Mouse (Mus musculus): Measurements from ENCODE around the gene P2ry2. TPM values are rescaled to one million over a fixed set of nuclear protein-coding genes. Genes with fewer than 3 reads are reported as not detected.

P2ry2 gene
- total RNA-seq (2014; rRNA removed), result 0.38 and 0.67 TPM in 2 replicates
- polyA plus RNA-seq (2015; fragmentation: Nextera tagmentation; extraction: Ambion mirVana), result 0.24 and 0.40 TPM in 2 replicates

DNA sequence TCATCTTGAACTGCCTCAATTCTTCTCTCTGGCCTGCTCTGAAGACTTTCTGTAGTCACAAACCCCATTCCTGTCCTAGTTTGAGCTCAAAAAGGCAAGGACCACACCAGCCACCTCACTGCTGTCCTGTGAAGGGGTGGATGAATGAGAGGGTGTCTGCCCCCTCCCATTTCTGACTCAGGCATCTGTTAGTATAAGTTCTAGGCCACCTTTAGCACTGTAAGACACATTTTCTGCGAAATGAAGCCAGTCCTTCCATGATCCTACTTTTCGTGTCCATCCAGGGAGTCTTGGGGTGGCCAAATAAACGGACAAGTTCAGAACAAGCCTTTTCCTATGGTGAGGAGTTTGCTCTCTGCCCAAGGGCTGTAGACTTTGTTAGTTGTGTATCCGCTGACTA, at the start of gene P2ry2:
Gene P2ry2, minus strand, starts transcription at position 326 of the 400 bp plus-strand sequence.
- no peak for TF ChIP-seq CTCF (IDR thresholded peaks at IDR 0.05; ENCODE audit: low read depth)
- Histone ChIP-seq H3K4me3 (ENCODE audit: low read depth, low read length) (peak within 1 kb of the TSS; percentile 48), H3K9me3 (ENCODE audit: low read length) (no peaks in the 10 kb centered on the region), H3K4me2 (ENCODE audit: low read depth) (peak within 1 kb of the TSS; percentile 98), H3K36me3 (ENCODE audit: insufficient read depth) (no peaks in the 10 kb centered on the region), H3K9ac (peak within 1 kb of the TSS; percentile 43), H3K27me3 (ENCODE audit: insufficient read depth, low read length) (peaks cover 38% of the 10 kb centered on the region), H3K27ac (ENCODE audit: low read depth, low read length) (no peak within 1 kb of the TSS), H3K4me1 (ENCODE audit: insufficient read depth) (no peaks in the 10 kb centered on the region)
- ATAC-seq (no peak), DNase-seq (no peak)
- 71% methylated on average over 4 of the region's 4 CpGs for WGBS

DNA sequence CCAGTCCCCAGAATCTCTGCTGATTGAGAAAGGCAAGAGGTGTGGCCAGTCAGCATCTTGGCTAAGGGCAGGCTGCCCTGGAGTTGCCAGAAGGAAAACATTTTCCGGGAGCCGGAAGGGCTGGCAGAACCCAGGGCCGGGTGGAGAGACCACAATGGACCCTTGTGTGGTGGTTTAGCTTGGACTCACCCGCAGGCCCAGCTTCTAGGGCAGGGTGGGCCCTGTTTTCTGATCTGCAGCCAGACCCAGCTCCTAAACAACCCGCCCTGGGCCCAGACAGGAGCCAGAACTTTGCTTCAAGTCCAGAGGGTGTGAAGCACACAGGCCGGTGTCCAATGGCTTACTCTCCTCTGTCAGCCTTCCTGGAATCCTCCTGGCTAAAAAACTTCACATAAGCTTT, 49.6 kb upstream of the P2ry2 start:
- ATAC-seq (peak; percentile 77), DNase-seq (peak; percentile 49)
- Histone ChIP-seq H3K4me3 (ENCODE audit: low read depth, low read length) (no peak overlapping the region), H3K36me3 (ENCODE audit: insufficient read depth) (no peaks in the 10 kb centered on the region), H3K9ac (no peak overlapping the region), H3K4me2 (ENCODE audit: low read depth) (no peak overlapping the region), H3K4me1 (ENCODE audit: insufficient read depth) (no peaks in the 10 kb centered on the region), H3K27me3 (ENCODE audit: insufficient read depth, low read length) (no peaks in the 10 kb centered on the region), H3K9me3 (ENCODE audit: low read length) (no peaks in the 10 kb centered on the region), H3K27ac (ENCODE audit: low read depth, low read length) (no peak overlapping the region)
- WGBS, result 74% methylated on average over 6 of the region's 6 CpGs
- no peak for TF ChIP-seq CTCF (IDR thresholded peaks at IDR 0.05; ENCODE audit: low read depth)

DNA sequence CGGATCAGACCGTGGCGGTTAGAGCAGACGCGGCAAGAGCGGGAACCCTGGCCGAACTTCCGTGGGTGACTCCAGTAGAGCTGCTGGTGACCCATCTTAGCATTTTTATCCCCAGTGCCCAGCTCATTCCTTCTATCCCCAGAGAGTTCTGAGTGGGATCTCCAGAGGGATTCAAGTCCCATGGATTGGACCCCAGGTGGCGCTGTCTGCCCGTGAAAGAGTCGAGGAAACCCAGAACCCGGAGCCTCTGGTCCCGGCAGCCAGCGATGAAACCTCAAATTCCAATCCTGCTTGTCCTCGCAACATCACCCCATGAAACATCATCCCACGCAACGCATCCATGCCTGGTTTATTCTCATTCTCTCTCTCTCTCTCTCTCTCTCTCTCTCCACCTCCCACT, 48.7 kb upstream of the P2ry2 start:
- DNase-seq (peak; percentile 93), ATAC-seq (peak; percentile 88)
- no peak overlapping the region for H3K4me3 ChIP-seq (ENCODE audit: low read depth, low read length)
- no peak overlapping the region for H3K27ac ChIP-seq (ENCODE audit: low read depth, low read length)
- no peaks in the 10 kb centered on the region for H3K4me1 ChIP-seq (ENCODE audit: insufficient read depth)
- no peaks in the 10 kb centered on the region for H3K36me3 ChIP-seq (ENCODE audit: insufficient read depth)
- 7% methylated on average over 17 of the region's 17 CpGs for WGBS
- 0 out of 2 replicates have a peak overlapping the region, but pooled peaks have one; percentile 10 for H3K9ac ChIP-seq
- H3K27me3 ChIP-seq (ENCODE audit: insufficient read depth, low read length), result no peaks in the 10 kb centered on the region
- peak; percentile 89 for TF ChIP-seq CTCF (IDR thresholded peaks at IDR 0.05; ENCODE audit: low read depth)
- no peaks in the 10 kb centered on the region for H3K9me3 ChIP-seq (ENCODE audit: low read length)
- H3K4me2 ChIP-seq (ENCODE audit: low read depth), result peak overlapping the region; percentile 26

DNA sequence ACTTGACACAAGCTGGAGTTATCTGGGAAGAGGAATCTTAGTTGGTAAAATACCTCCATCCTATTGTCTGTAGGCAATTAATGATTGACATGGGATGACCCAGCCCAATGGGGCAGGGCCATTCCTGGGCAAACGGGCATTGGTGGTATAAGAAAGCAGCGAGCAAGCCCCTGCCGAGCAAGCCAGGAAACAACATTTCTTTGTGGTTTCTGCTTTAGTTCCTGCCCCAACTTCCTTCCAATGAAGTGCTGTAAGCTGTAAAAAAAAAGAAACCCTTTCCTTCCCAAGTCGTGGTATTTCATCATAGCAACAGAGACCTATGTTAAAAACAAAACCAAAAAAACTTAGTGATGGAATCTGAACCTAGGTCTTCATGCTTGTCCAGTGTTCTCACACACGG, 47.8 kb upstream of the P2ry2 start:
- no peaks in the 10 kb centered on the region for H3K9me3 ChIP-seq (ENCODE audit: low read length)
- ATAC-seq, result no peak
- no peak overlapping the region for H3K9ac ChIP-seq
- H3K4me2 ChIP-seq (ENCODE audit: low read depth), result no peak overlapping the region
- H3K36me3 ChIP-seq (ENCODE audit: insufficient read depth), result no peaks in the 10 kb centered on the region
- DNase-seq, result no peak
- no peaks in the 10 kb centered on the region for H3K4me1 ChIP-seq (ENCODE audit: insufficient read depth)
- 65% methylated on average over 5 of the region's 5 CpGs for WGBS
- H3K27me3 ChIP-seq (ENCODE audit: insufficient read depth, low read length), result no peaks in the 10 kb centered on the region
- no peak overlapping the region for H3K4me3 ChIP-seq (ENCODE audit: low read depth, low read length)
- no peak overlapping the region for H3K27ac ChIP-seq (ENCODE audit: low read depth, low read length)
- no peak for TF ChIP-seq CTCF (IDR thresholded peaks at IDR 0.05; ENCODE audit: low read depth)

DNA sequence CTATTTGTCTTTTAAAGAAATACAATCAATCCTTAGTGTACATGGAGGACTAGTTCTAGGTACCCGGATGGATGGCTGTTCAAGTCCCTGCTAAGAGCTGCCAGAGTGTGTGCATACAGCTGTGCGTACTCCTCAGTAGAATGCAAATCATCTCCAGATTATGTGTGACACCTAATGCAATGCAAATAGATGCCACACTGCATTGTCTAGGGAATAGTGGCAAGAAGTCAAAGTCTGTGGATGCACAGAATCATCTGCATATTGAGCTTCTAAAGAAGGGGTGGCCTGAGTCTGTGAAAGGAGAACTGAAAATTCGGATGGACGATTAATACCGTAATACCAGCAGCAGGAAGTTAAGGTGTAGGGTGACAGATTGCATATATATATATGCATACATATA, 46.5 kb upstream of the P2ry2 start:
- Histone ChIP-seq H3K27me3 (ENCODE audit: insufficient read depth, low read length) (no peaks in the 10 kb centered on the region), H3K4me1 (ENCODE audit: insufficient read depth) (no peaks in the 10 kb centered on the region), H3K36me3 (ENCODE audit: insufficient read depth) (no peaks in the 10 kb centered on the region), H3K4me2 (ENCODE audit: low read depth) (no peak overlapping the region), H3K4me3 (ENCODE audit: low read depth, low read length) (no peak overlapping the region), H3K27ac (ENCODE audit: low read depth, low read length) (no peak overlapping the region), H3K9me3 (ENCODE audit: low read length) (no peaks in the 10 kb centered on the region), H3K9ac (no peak overlapping the region)
- no peak for ATAC-seq
- no peak for TF ChIP-seq CTCF (IDR thresholded peaks at IDR 0.05; ENCODE audit: low read depth)
- DNase-seq, result no peak
- WGBS, result 85% methylated on average over 5 of the region's 5 CpGs

DNA sequence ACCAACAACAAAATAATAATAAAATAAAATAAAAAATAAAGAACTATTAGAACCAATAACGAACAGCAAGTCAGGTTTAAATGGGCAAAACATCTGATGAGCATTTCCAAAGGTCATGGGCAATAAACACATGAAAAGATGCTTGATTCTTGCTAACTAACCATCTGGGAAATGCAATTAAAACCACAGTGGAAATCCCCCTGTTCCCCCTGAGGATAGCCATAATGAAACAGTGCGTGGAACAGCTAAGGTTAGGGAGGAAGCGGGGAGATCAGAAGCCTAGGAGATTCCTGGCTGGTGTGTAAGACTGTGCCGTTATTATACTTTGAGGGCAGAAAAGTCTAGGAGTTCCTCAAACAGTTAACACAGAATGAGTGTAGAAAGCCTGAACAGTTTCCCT, 44.6 kb upstream of the P2ry2 start:
- Histone ChIP-seq H3K27me3 (ENCODE audit: insufficient read depth, low read length) (no peaks in the 10 kb centered on the region), H3K4me2 (ENCODE audit: low read depth) (no peak overlapping the region), H3K4me3 (ENCODE audit: low read depth, low read length) (no peak overlapping the region), H3K36me3 (ENCODE audit: insufficient read depth) (no peaks in the 10 kb centered on the region), H3K9me3 (ENCODE audit: low read length) (no peaks in the 10 kb centered on the region), H3K4me1 (ENCODE audit: insufficient read depth) (no peaks in the 10 kb centered on the region), H3K27ac (ENCODE audit: low read depth, low read length) (no peak overlapping the region), H3K9ac (no peak overlapping the region)
- WGBS, result 55% methylated on average over 4 of the region's 4 CpGs
- TF ChIP-seq CTCF (IDR thresholded peaks at IDR 0.05; ENCODE audit: low read depth), result no peak
- ATAC-seq (no peak), DNase-seq (no peak)

DNA sequence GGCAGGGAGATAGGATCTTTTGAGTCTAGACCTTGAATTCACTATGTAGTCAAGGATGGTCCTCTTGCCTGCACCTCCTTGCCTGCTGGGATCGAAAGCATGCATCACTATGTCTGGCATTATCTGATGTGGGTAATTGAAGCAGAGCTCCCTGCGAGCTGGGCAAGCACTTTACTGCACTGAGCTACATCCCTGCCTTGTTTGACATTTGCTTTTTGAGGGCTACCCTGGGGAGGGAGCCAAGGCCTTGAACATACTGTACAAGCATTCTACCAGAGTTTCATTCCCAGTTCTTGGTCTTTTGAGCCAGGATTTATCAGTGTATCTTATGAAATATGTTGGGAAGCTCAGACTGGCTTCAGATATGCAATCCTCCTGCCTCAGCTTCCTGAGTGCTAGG, 40.5 kb upstream of the P2ry2 start:
- Histone ChIP-seq H3K9ac (no peak overlapping the region), H3K9me3 (ENCODE audit: low read length) (no peaks in the 10 kb centered on the region), H3K4me2 (ENCODE audit: low read depth) (no peak overlapping the region), H3K4me1 (ENCODE audit: insufficient read depth) (no peaks in the 10 kb centered on the region), H3K36me3 (ENCODE audit: insufficient read depth) (no peaks in the 10 kb centered on the region), H3K27me3 (ENCODE audit: insufficient read depth, low read length) (no peaks in the 10 kb centered on the region), H3K27ac (ENCODE audit: low read depth, low read length) (no peak overlapping the region), H3K4me3 (ENCODE audit: low read depth, low read length) (no peak overlapping the region)
- ATAC-seq (no peak), DNase-seq (no peak)
- WGBS, result 70% methylated on average over 2 of the region's 2 CpGs
- no peak for TF ChIP-seq CTCF (IDR thresholded peaks at IDR 0.05; ENCODE audit: low read depth)
